Comparison of ENCODE assay signal across 8 mouse cellular contexts in the genomic region with DNA sequence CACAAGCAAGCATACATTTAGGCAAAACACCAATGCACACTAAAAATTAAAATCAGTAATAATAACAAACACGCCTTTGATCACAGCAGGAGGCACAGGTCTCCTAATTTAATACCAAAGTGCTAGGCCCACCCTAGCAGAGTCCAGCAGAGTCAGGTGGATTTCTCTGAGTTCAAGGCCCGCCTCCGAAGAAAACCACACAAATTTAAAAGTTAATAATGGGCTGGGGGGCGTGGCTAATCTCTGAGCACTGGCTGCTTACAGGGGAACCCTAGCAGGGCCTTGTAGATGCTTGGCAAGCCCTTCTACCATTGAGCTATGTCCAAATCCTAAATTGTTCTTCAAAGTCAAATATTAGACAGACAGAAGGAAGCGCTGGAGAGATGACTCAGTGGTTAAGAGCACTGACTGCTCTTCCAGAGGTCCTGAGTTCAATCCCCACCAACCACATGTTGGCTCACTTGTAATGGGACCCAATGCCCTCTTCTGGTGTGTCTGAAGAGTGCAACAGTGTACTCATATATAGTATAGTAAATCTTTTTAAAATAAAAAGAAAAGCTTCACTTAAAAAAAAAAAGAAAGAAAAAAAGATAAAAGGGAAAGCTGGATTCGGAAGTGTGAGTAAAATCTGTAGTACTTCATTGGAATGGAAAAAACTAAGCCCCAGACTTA. TPM values are rescaled to one million over a fixed set of nuclear protein-coding genes. Genes with fewer than 3 reads are reported as not detected.
DNase-seq lines count a peak whose midpoint lies in the region; ATAC-seq and TF ChIP-seq lines count a peak whose summit lies in the region.

No protein-coding gene starts in this region.

- TF ChIP-seq RAD21 in CH12.LX (IDR thresholded peaks at IDR 0.05; ENCODE audit: low read depth, low read length), result no peak

- peaks cover 47% of the 10 kb centered on the region for H3K36me3 ChIP-seq in erythroblast, embryonic 14.5 days (ENCODE audit: control insufficient read depth)
- peaks cover 40 to 68% of the 10 kb centered on the region in 2 experiments for H3K36me3 ChIP-seq in CH12.LX (replicated peaks in 1 of 2; ENCODE audit: control insufficient read depth in 1 of 2, insufficient read depth in 1 of 2, low read length in 1 of 2)
- peaks cover 72% of the 10 kb centered on the region for H3K36me3 ChIP-seq in forebrain, embryonic 13.5 days (ENCODE audit: poor library complexity, severe bottlenecking)
- peaks cover 65% of the 10 kb centered on the region for H3K36me3 ChIP-seq in limb, embryonic 12.5 days
- H3K36me3 ChIP-seq in small intestine, adult 2 months (ENCODE audit: control insufficient read depth, insufficient read depth, low read length), result peaks cover 21% of the 10 kb centered on the region

- peaks cover 26% of the 10 kb centered on the region for H3K79me2 ChIP-seq in CH12.LX (replicated peaks; ENCODE audit: control insufficient read depth, extremely low read depth, insufficient read depth, poor library complexity, severe bottlenecking)

- H3K9ac ChIP-seq in CH12.LX (ENCODE audit: insufficient read depth, low read depth), result peak overlapping the region; percentile 99
- no peak overlapping the region for H3K9ac ChIP-seq in forebrain, embryonic 13.5 days
- peak overlapping the region; percentile 91; the same call in 1 of the 2 replicates for H3K9ac ChIP-seq in limb, embryonic 12.5 days (replicated peaks)

- no peak for TF ChIP-seq EP300 in CH12.LX (IDR thresholded peaks at IDR 0.05; ENCODE audit: low read length)

- dilution Hi-C loops in CH12.LX (cut with MboI; ENCODE audit: extremely low pct_ligation_motif_present, extremely low pct_unique_long_range_greater_than_20kb, low sequenced_read_pairs), result no loop called here

- no peak for ATAC-seq in erythroblast, adult 5-6 weeks (replicated peaks; ENCODE audit: low FRiP score, poor library complexity, severe bottlenecking)
- ATAC-seq in forebrain, embryonic 13.5 days, result no peak
- no peak for ATAC-seq in limb, embryonic 12.5 days (ENCODE audit: insufficient number of reproducible peaks, insufficient read depth, low FRiP score, low TSS enrichment, low read depth)

- H3K27ac ChIP-seq in CH12.LX (ENCODE audit: insufficient read depth, low read depth), result peak overlapping the region; percentile 94
- H3K27ac ChIP-seq in forebrain, embryonic 13.5 days, result peak overlapping the region; percentile 98
- H3K27ac ChIP-seq in limb, embryonic 12.5 days, result peak overlapping the region; percentile 100
- 0 out of 2 replicates have a peak overlapping the region, but pooled peaks have one; percentile 100 for H3K27ac ChIP-seq in small intestine, adult 2 months (ENCODE audit: insufficient read depth, low read depth, low read length)

- H3K9me3 ChIP-seq in erythroblast, embryonic 14.5 days (ENCODE audit: control insufficient read depth, low read length), result no peaks in the 10 kb centered on the region
- H3K9me3 ChIP-seq in CH12.LX (replicated peaks; ENCODE audit: low read length), result no peaks in the 10 kb centered on the region
- H3K9me3 ChIP-seq in forebrain, embryonic 13.5 days (replicated peaks), result no peaks in the 10 kb centered on the region
- H3K9me3 ChIP-seq in limb, embryonic 12.5 days, result no peaks in the 10 kb centered on the region

- WGBS in forebrain, embryonic 13.5 days, result 84% methylated on average over 6 of the region's 6 CpGs
- WGBS in limb, embryonic 12.5 days, result 80% methylated on average over 6 of the region's 6 CpGs
- WGBS in small intestine, adult 2 months, result 57% methylated on average over 6 of the region's 6 CpGs

- peak overlapping the region; percentile 68 for H3K4me3 ChIP-seq in erythroblast, embryonic 14.5 days (replicated peaks)
- H3K4me3 ChIP-seq in CH12.LX (replicated peaks in 1 of 3; ENCODE audit: low read depth in 2 of 3, low read length in 2 of 3, poor library complexity in 1 of 3), result peak overlapping the region; percentile 54 to 89 (median 79)
- H3K4me3 ChIP-seq in forebrain, embryonic 13.5 days, result peak overlapping the region; percentile 75
- peak overlapping the region; percentile 73 for H3K4me3 ChIP-seq in limb, embryonic 12.5 days (replicated peaks)
- no peak overlapping the region for H3K4me3 ChIP-seq in small intestine, adult 2 months (ENCODE audit: low read depth, low read length)

- in situ Hi-C loops in CH12.LX (cut with MboI; ENCODE audit: low pct_ligation_motif_present, low pct_unique_long_range_greater_than_20kb, low sequenced_read_pairs), result loop anchor here (10.0 kb wide), 1 partner anchor 74 kb away; a partner anchor contains a TSS

- H3K4me2 ChIP-seq in CH12.LX (ENCODE audit: insufficient read depth, low read depth, poor library complexity, severe bottlenecking), result peak overlapping the region; percentile 84
- H3K4me2 ChIP-seq in forebrain, embryonic 13.5 days, result peak overlapping the region; percentile 71
- H3K4me2 ChIP-seq in limb, embryonic 12.5 days, result peak overlapping the region; percentile 68

- peak; percentile 8 to 32; a peak in 1 of 4 replicates for TF ChIP-seq CTCF in CH12.LX (conservative IDR thresholded peaks at IDR 0.05 in 1 of 2, IDR thresholded peaks at IDR 0.05 in 1 of 2; ENCODE audit: low read depth in 2 of 2, low read length in 2 of 2)
- TF ChIP-seq CTCF in small intestine, adult 2 months (IDR thresholded peaks at IDR 0.05; ENCODE audit: extremely low read depth, insufficient read length, insufficient replicate concordance, low read depth, low read length), result no peak

- H3K27me3 ChIP-seq in erythroblast, embryonic 14.5 days (ENCODE audit: control insufficient read depth), result no peaks in the 10 kb centered on the region
- H3K27me3 ChIP-seq in CH12.LX (replicated peaks), result no peaks in the 10 kb centered on the region
- no peaks in the 10 kb centered on the region for H3K27me3 ChIP-seq in forebrain, embryonic 13.5 days
- no peaks in the 10 kb centered on the region for H3K27me3 ChIP-seq in limb, embryonic 12.5 days
- H3K27me3 ChIP-seq in small intestine, adult 2 months (ENCODE audit: control insufficient read depth, insufficient read depth, low read length), result no peaks in the 10 kb centered on the region

- no peak for TF ChIP-seq POLR2A in CH12.LX (IDR thresholded peaks at IDR 0.05; ENCODE audit: low read depth, low read length)
- TF ChIP-seq POLR2A in small intestine, adult 2 months (IDR thresholded peaks at IDR 0.05; ENCODE audit: low read depth, low read length), result no peak

- peaks cover 42% of the 10 kb centered on the region for H3K4me1 ChIP-seq in erythroblast, embryonic 14.5 days (ENCODE audit: control insufficient read depth)
- peaks cover 0 to 35% of the 10 kb centered on the region in 2 experiments; a peak in 1 of 4 replicates for H3K4me1 ChIP-seq in CH12.LX (ENCODE audit: control insufficient read depth in 1 of 2, insufficient read depth in 2 of 2)
- H3K4me1 ChIP-seq in forebrain, embryonic 13.5 days, result peaks cover 24% of the 10 kb centered on the region
- H3K4me1 ChIP-seq in limb, embryonic 12.5 days (replicated peaks), result peaks cover 6% of the 10 kb centered on the region
- H3K4me1 ChIP-seq in small intestine, adult 2 months (ENCODE audit: control insufficient read depth, insufficient read depth, insufficient read length, low read length), result no peaks in the 10 kb centered on the region; the same call in 1 of the 2 replicates

- DNase-seq in CH12.LX (ENCODE audit: extremely low read depth), result peak; percentile 86
- no peak for DNase-seq in ovary, postnatal 36 days (ENCODE audit: low spot score)
- DNase-seq in gastrocnemius, postnatal 4 days (ENCODE audit: low spot score in 2 of 2), result no peak

RNA-seq across cellular contexts. Expression of a gene that starts 0.9 kb away (rescaled TPM):
- 0.29 and 0.30 TPM in 2 replicates for polyA plus RNA-seq in erythroblast, embryonic 14.5 days (2012)
- 12.5 and 16.1 TPM in 2 replicates for total RNA-seq in erythroblast, adult 5-6 weeks (2015; ENCODE audit: low replicate concordance)
- 38.1 and 40.8 TPM in 2 replicates for total RNA-seq in erythroblast, adult 5-6 weeks (2017; ENCODE audit: low replicate concordance)
- total RNA-seq in CH12.LX (2012; rRNA removed) (14.7 and 18.2 TPM in 2 replicates), CH12.LX (2014; rRNA removed) (15.4 and 16.6 TPM in 2 replicates)
- polyA plus RNA-seq in CH12.LX (2012; ENCODE audit: insufficient read length, low read depth), result 20.6 and 21.1 TPM in 2 replicates
- 7.7 and 8.5 TPM in 2 replicates for polyA plus RNA-seq in forebrain, embryonic 13.5 days (2015; fragmentation: Nextera tagmentation; extraction: Ambion mirVana)
- 15.0 and 15.9 TPM in 2 replicates for polyA plus RNA-seq in limb, embryonic 12.5 days (2016; fragmentation: Nextera tagmentation; extraction: Ambion mirVana)
- polyA plus RNA-seq in small intestine, adult 2 months (2012; rRNA removed), result 2.9 and 7.4 TPM in 2 replicates
- total RNA-seq in gastrocnemius, postnatal 4 days (2021), result 10 to 100 TPM; 18.0 to 18.8 TPM

RNA-seq across cellular contexts. Expression of a gene that starts 9.9 kb away (rescaled TPM):
- polyA plus RNA-seq in erythroblast, embryonic 14.5 days (2012), result 6.8 and 8.0 TPM in 2 replicates
- 35.9 and 53.4 TPM in 2 replicates for total RNA-seq in erythroblast, adult 5-6 weeks (2015; ENCODE audit: low replicate concordance)
- total RNA-seq in erythroblast, adult 5-6 weeks (2017; ENCODE audit: low replicate concordance), result 12.8 and 21.5 TPM in 2 replicates
- total RNA-seq in CH12.LX (2012; rRNA removed) (55.3 and 82.3 TPM in 2 replicates), CH12.LX (2014; rRNA removed) (66.3 and 71.1 TPM in 2 replicates)
- polyA plus RNA-seq in CH12.LX (2012; ENCODE audit: insufficient read length, low read depth), result 123 and 128 TPM in 2 replicates
- polyA plus RNA-seq in forebrain, embryonic 13.5 days (2015; fragmentation: Nextera tagmentation; extraction: Ambion mirVana), result 92.3 and 96.3 TPM in 2 replicates
- polyA plus RNA-seq in limb, embryonic 12.5 days (2016; fragmentation: Nextera tagmentation; extraction: Ambion mirVana), result 75.3 and 76.0 TPM in 2 replicates
- polyA plus RNA-seq in small intestine, adult 2 months (2012; rRNA removed), result 26.1 and 41.6 TPM in 2 replicates
- total RNA-seq in gastrocnemius, postnatal 4 days (2021), result 10 to 100 TPM; 48.1 to 49.2 TPM

RNA-seq across cellular contexts. Expression of a gene that starts 13.4 kb away (rescaled TPM):
- 0.09 TPM in 2 replicates for polyA plus RNA-seq in erythroblast, embryonic 14.5 days (2012)
- total RNA-seq in erythroblast, adult 5-6 weeks (2015; ENCODE audit: low replicate concordance), result 3.1 TPM in 1 of 2 replicates, not detected in the other
- 0.14 TPM in 1 of 2 replicates, not detected in the other for total RNA-seq in erythroblast, adult 5-6 weeks (2017; ENCODE audit: low replicate concordance)
- total RNA-seq in CH12.LX (2012; rRNA removed) (10.0 and 11.5 TPM in 2 replicates), CH12.LX (2014; rRNA removed) (9.5 and 10.0 TPM in 2 replicates)
- 23.9 and 24.2 TPM in 2 replicates for polyA plus RNA-seq in CH12.LX (2012; ENCODE audit: insufficient read length, low read depth)
- 174 and 191 TPM in 2 replicates for polyA plus RNA-seq in forebrain, embryonic 13.5 days (2015; fragmentation: Nextera tagmentation; extraction: Ambion mirVana)
- polyA plus RNA-seq in limb, embryonic 12.5 days (2016; fragmentation: Nextera tagmentation; extraction: Ambion mirVana), result 14.8 and 16.2 TPM in 2 replicates
- polyA plus RNA-seq in small intestine, adult 2 months (2012; rRNA removed), result 13.1 and 14.0 TPM in 2 replicates
- total RNA-seq in gastrocnemius, postnatal 4 days (2021), result 10 to 100 TPM; 30.9 to 34.4 TPM

RNA-seq across cellular contexts. Expression of a gene that starts 22.8 kb away (rescaled TPM):
- polyA plus RNA-seq in erythroblast, embryonic 14.5 days (2012), result not detected in 2 replicates
- total RNA-seq in erythroblast, adult 5-6 weeks (2015; ENCODE audit: low replicate concordance), result not detected in 2 replicates
- total RNA-seq in erythroblast, adult 5-6 weeks (2017; ENCODE audit: low replicate concordance), result not detected in 2 replicates
- total RNA-seq in CH12.LX (2012; rRNA removed), result not detected in 2 replicates
- total RNA-seq in CH12.LX (2014; rRNA removed), result not detected in 2 replicates
- polyA plus RNA-seq in CH12.LX (2012; ENCODE audit: insufficient read length, low read depth), result not detected in 2 replicates
- polyA plus RNA-seq in forebrain, embryonic 13.5 days (2015; fragmentation: Nextera tagmentation; extraction: Ambion mirVana), result 0.19 and 0.38 TPM in 2 replicates
- polyA plus RNA-seq in limb, embryonic 12.5 days (2016; fragmentation: Nextera tagmentation; extraction: Ambion mirVana), result 0.54 and 0.59 TPM in 2 replicates
- polyA plus RNA-seq in small intestine, adult 2 months (2012; rRNA removed), result 0.13 and 0.18 TPM in 2 replicates
- total RNA-seq in gastrocnemius, postnatal 4 days (2021), result under 1 TPM in 1 of 2 experiments, not detected in 1; 0.18 TPM

RNA-seq across cellular contexts. Expression of a gene that starts 32.4 kb away (rescaled TPM):
- polyA plus RNA-seq in erythroblast, embryonic 14.5 days (2012), result not detected in 2 replicates
- not detected in 2 replicates for total RNA-seq in erythroblast, adult 5-6 weeks (2015; ENCODE audit: low replicate concordance)
- total RNA-seq in erythroblast, adult 5-6 weeks (2017; ENCODE audit: low replicate concordance), result 0.68 TPM in 1 of 2 replicates, not detected in the other
- total RNA-seq in CH12.LX (2012; rRNA removed), result 0.17 TPM in 1 of 2 replicates, not detected in the other
- total RNA-seq in CH12.LX (2014; rRNA removed), result not detected in 2 replicates
- 0.30 and 0.33 TPM in 2 replicates for polyA plus RNA-seq in CH12.LX (2012; ENCODE audit: insufficient read length, low read depth)
- polyA plus RNA-seq in forebrain, embryonic 13.5 days (2015; fragmentation: Nextera tagmentation; extraction: Ambion mirVana), result not detected in 2 replicates
- 0.75 and 1.7 TPM in 2 replicates for polyA plus RNA-seq in limb, embryonic 12.5 days (2016; fragmentation: Nextera tagmentation; extraction: Ambion mirVana)
- 0.16 and 0.58 TPM in 2 replicates for polyA plus RNA-seq in small intestine, adult 2 months (2012; rRNA removed)
- under 1 TPM; 0.16 to 0.29 TPM for total RNA-seq in gastrocnemius, postnatal 4 days (2021)

Comparison
In these comparisons a context has a peak if more than half of its experiments do, and no peak if none do; other contexts are left out.
1. RNA of a gene that starts 13.4 kb away (polyA plus RNA-seq): 174 to 191 TPM in forebrain, embryonic 13.5 days, 23.9 to 24.2 TPM in CH12.LX, 14.8 to 16.2 TPM in limb, embryonic 12.5 days and 13.1 to 14.0 TPM in small intestine, adult 2 months; 0.09 TPM in erythroblast, embryonic 14.5 days; every median in the first group is over 10 times any median in the second.
2. Peak in every context shown above with its lines, with median percentiles within 50 percentile points of each other: H3K27ac ChIP-seq and H3K4me2 ChIP-seq.